Mouse (Mus musculus) layer of hippocampus, postnatal 14 days (tissue): ENCODE results near the gene Taf12. TPM values are rescaled to one million over a fixed set of nuclear protein-coding genes. Genes with fewer than 3 reads are reported as not detected.
A peak's percentile ranks its signal among the peaks of the same experiment; 100 is the strongest.

Source experiments
- DNase-seq, 2 experiments: peaks; one replicate each; pipeline ENCODE4 v3.0.0; 2021 to 2022; ENCODE audit warnings: low spot score in 2 of 2, mixed read lengths in 1 of 2
- total RNA-seq, 2 experiments: library from RNA; stranded (reverse); gene quantifications; 2 replicates each; pipeline ENCODE4 v1.2.3; 2021

Taf12 gene
- total RNA-seq, 2 experiments from 2014 or later = 18.5 to 22.2 TPM

- peak in 1 of 2 experiments; percentile 37 for DNase-seq
These were observed 35.1 kb downstream of the Taf12 start for GRCm38 (mm10) chr4:132309140-132309848.

- DNase-seq = peak in 1 of 2 experiments; percentile 26
These were observed 35.8 kb downstream of the Taf12 start for GRCm38 (mm10) chr4:132309849-132310472.

- no peak for DNase-seq
These were observed 37.0 kb downstream of the Taf12 start for GRCm38 (mm10) chr4:132311209-132311608.

GRCm38 (mm10) chr4:132311801-132312200 is 37.6 kb downstream of the Taf12 start:
- DNase-seq = no peak

- DNase-seq = no peak
These were observed 38.5 kb downstream of the Taf12 start for GRCm38 (mm10) chr4:132312627-132313026.

- DNase-seq = no peak
These were observed 41.5 kb downstream of the Taf12 start for GRCm38 (mm10) chr4:132315711-132316110.

- no peak for DNase-seq
These were observed 52.3 kb downstream of the Taf12 start for GRCm38 (mm10) chr4:132326481-132326880.

- no peak for DNase-seq
These were observed 54.3 kb downstream of the Taf12 start for GRCm38 (mm10) chr4:132328391-132328982.

GRCm38 (mm10) chr4:132329115-132329834 is 55.1 kb downstream of the Taf12 start, which contains the start of gene Trnau1ap:
TSS of gene Trnau1ap (minus strand) at chr4:132329538.
- peak; percentile 72 to 83 for DNase-seq

GRCm38 (mm10) chr4:132329835-132330354 is 55.7 kb downstream of the Taf12 start:
- no peak for DNase-seq

GRCm38 (mm10) chr4:132331960-132332359 is 57.8 kb downstream of the Taf12 start:
- no peak for DNase-seq

- no peak for DNase-seq
These were observed 58.7 kb downstream of the Taf12 start for GRCm38 (mm10) chr4:132332880-132333279.

GRCm38 (mm10) chr4:132338943-132339342 is 64.8 kb downstream of the Taf12 start:
- DNase-seq = peak in 1 of 2 experiments; percentile 51

GRCm38 (mm10) chr4:132341451-132341850 is 67.3 kb downstream of the Taf12 start:
- no peak for DNase-seq

- DNase-seq = no peak
These were observed 70.4 kb downstream of the Taf12 start for GRCm38 (mm10) chr4:132344403-132345134.

Other genes starting within 250 kb of the Taf12 start
- gene Gm10300, start 199.7 kb upstream of the Taf12 start, total RNA-seq = not detected
- 10 to 100 TPM; 28.3 to 31.3 TPM for gene Epb41, start 199.1 kb upstream of the Taf12 start, total RNA-seq
- gene Oprd1, start 129.9 kb upstream of the Taf12 start, total RNA-seq = 1 to 10 TPM; 7.5 to 8.5 TPM
- 10 to 100 TPM; 46.4 to 49.5 TPM for gene Ythdf2, start 62.1 kb upstream of the Taf12 start, total RNA-seq
- 10 to 100 TPM; 24.2 to 26.7 TPM for gene Gmeb1, start 12.8 kb upstream of the Taf12 start, total RNA-seq
- gene Rab42, start 29.0 kb downstream of the Taf12 start, total RNA-seq = 1 to 10 TPM in 1 of 2 experiments, under 1 TPM in 1; 0.72 to 1.5 TPM
- 10 to 100 TPM; 19.3 to 22.3 TPM for gene Trnau1ap, start 55.2 kb downstream of the Taf12 start, total RNA-seq
- 10 to 100 TPM; 12.5 to 13.0 TPM for gene Rcc1, start 79.2 kb downstream of the Taf12 start, total RNA-seq
- gene Phactr4, start 148.1 kb downstream of the Taf12 start, total RNA-seq = 10 to 100 TPM in 1 of 2 experiments, 1 to 10 TPM in 1; 9.3 to 10.5 TPM
- 1 to 10 TPM; 6.6 to 7.9 TPM for gene Med18, start 189.5 kb downstream of the Taf12 start, total RNA-seq
- gene Sesn2, start 236.1 kb downstream of the Taf12 start, total RNA-seq = 10 to 100 TPM; 14.3 to 17.9 TPM